Mouse (Mus musculus): ENCODE measurements around the gene Col6a5. TPM values are rescaled to one million over a fixed set of nuclear protein-coding genes. Genes with fewer than 3 reads are reported as not detected.

Gene Col6a5
- polyA plus RNA-seq, 1 experiment from 2014 or later = not detected

- no peaks in the 10 kb centered on the region for H3K27me3 ChIP-seq
- no peak overlapping the region for H3K4me2 ChIP-seq
- no peaks in the 10 kb centered on the region for H3K4me1 ChIP-seq (replicated peaks)
- H3K9me3 ChIP-seq (replicated peaks) = no peaks in the 10 kb centered on the region
- 75% methylated on average over 14 of the region's 14 CpGs for WGBS (ENCODE audit: insufficient replicate concordance)
- no peak for ATAC-seq (ENCODE audit: insufficient read depth)
- H3K4me3 ChIP-seq (replicated peaks) = no peak overlapping the region
- no peak overlapping the region for H3K9ac ChIP-seq
- H3K36me3 ChIP-seq (replicated peaks) = no peaks in the 10 kb centered on the region
- no peak overlapping the region for H3K27ac ChIP-seq (replicated peaks)
These were observed 11.0 kb upstream of the Col6a5 start for GRCm38 (mm10) chr9:105971351-105971894.

GRCm38 (mm10) chr9:105970901-105971300 lies 10.5 kb upstream of the Col6a5 start:
- H3K4me1 ChIP-seq (replicated peaks) = no peaks in the 10 kb centered on the region
- H3K27me3 ChIP-seq = no peaks in the 10 kb centered on the region
- H3K36me3 ChIP-seq (replicated peaks) = no peaks in the 10 kb centered on the region
- H3K9ac ChIP-seq = no peak overlapping the region
- 58% methylated on average over 5 of the region's 5 CpGs for WGBS (ENCODE audit: insufficient replicate concordance)
- H3K4me3 ChIP-seq (replicated peaks) = no peak overlapping the region
- no peak overlapping the region for H3K4me2 ChIP-seq
- no peaks in the 10 kb centered on the region for H3K9me3 ChIP-seq (replicated peaks)
- no peak overlapping the region for H3K27ac ChIP-seq (replicated peaks)
- no peak for ATAC-seq (ENCODE audit: insufficient read depth)

GRCm38 (mm10) chr9:105967976-105968375 lies 7.5 kb upstream of the Col6a5 start:
- no peak overlapping the region for H3K9ac ChIP-seq
- no peak overlapping the region for H3K27ac ChIP-seq (replicated peaks)
- H3K4me3 ChIP-seq (replicated peaks) = no peak overlapping the region
- 52% methylated on average over 5 of the region's 5 CpGs for WGBS (ENCODE audit: insufficient replicate concordance)
- H3K36me3 ChIP-seq (replicated peaks) = no peaks in the 10 kb centered on the region
- no peaks in the 10 kb centered on the region for H3K27me3 ChIP-seq
- H3K4me2 ChIP-seq = no peak overlapping the region
- no peaks in the 10 kb centered on the region for H3K4me1 ChIP-seq (replicated peaks)
- ATAC-seq (ENCODE audit: insufficient read depth) = no peak
- no peaks in the 10 kb centered on the region for H3K9me3 ChIP-seq (replicated peaks)

GRCm38 (mm10) chr9:105959116-105959515 lies 1.3 kb downstream of the Col6a5 start:
- WGBS (ENCODE audit: insufficient replicate concordance) = 39% methylated on average over 1 of the region's 1 CpGs
- Histone ChIP-seq H3K4me1 (replicated peaks) (0 out of 2 replicates have a peak, but pooled peaks cover 6% of the 10 kb centered on the region), H3K9ac (no peak overlapping the region), H3K27me3 (0 out of 2 replicates have a peak, but pooled peaks cover 5% of the 10 kb centered on the region), H3K36me3 (replicated peaks) (no peaks in the 10 kb centered on the region), H3K9me3 (replicated peaks) (no peaks in the 10 kb centered on the region), H3K4me3 (replicated peaks) (no peak overlapping the region), H3K27ac (replicated peaks) (no peak overlapping the region), H3K4me2 (no peak overlapping the region)
- ATAC-seq (ENCODE audit: insufficient read depth) = no peak

- Histone ChIP-seq H3K36me3 (replicated peaks) (no peaks in the 10 kb centered on the region), H3K4me3 (replicated peaks) (no peak overlapping the region), H3K9me3 (replicated peaks) (no peaks in the 10 kb centered on the region), H3K9ac (no peak overlapping the region), H3K4me1 (replicated peaks) (no peaks in the 10 kb centered on the region), H3K4me2 (no peak overlapping the region), H3K27me3 (no peaks in the 10 kb centered on the region), H3K27ac (replicated peaks) (no peak overlapping the region)
- ATAC-seq (ENCODE audit: insufficient read depth) = no peak
- WGBS (ENCODE audit: insufficient replicate concordance) = 61% methylated on average over 1 of the region's 1 CpGs
These were observed 10.7 kb downstream of the Col6a5 start for GRCm38 (mm10) chr9:105949755-105950154.

- ATAC-seq (ENCODE audit: insufficient read depth) = no peak
These were observed 12.9 kb downstream of the Col6a5 start for GRCm38 (mm10) chr9:105947577-105947976.

GRCm38 (mm10) chr9:105933816-105934215 lies 26.6 kb downstream of the Col6a5 start:
- Histone ChIP-seq H3K4me1 (replicated peaks) (no peaks in the 10 kb centered on the region), H3K4me2 (no peak overlapping the region), H3K4me3 (replicated peaks) (no peak overlapping the region), H3K9ac (no peak overlapping the region), H3K27ac (replicated peaks) (no peak overlapping the region), H3K36me3 (replicated peaks) (no peaks in the 10 kb centered on the region), H3K27me3 (no peaks in the 10 kb centered on the region), H3K9me3 (replicated peaks) (no peaks in the 10 kb centered on the region)
- WGBS (ENCODE audit: insufficient replicate concordance) = 64% methylated on average over 6 of the region's 6 CpGs
- ATAC-seq (ENCODE audit: insufficient read depth) = no peak

More at GRCm38 (mm10) chr9:105947577-105947976, 12.9 kb downstream of the Col6a5 start:
- H3K27me3 ChIP-seq = no peaks in the 10 kb centered on the region
- no peak overlapping the region for H3K9ac ChIP-seq
- no peaks in the 10 kb centered on the region for H3K9me3 ChIP-seq (replicated peaks)
- H3K27ac ChIP-seq (replicated peaks) = no peak overlapping the region
- WGBS (ENCODE audit: insufficient replicate concordance) = 50% methylated on average over 3 of the region's 3 CpGs
- H3K4me2 ChIP-seq = no peak overlapping the region
- H3K4me3 ChIP-seq (replicated peaks) = no peak overlapping the region
- H3K4me1 ChIP-seq (replicated peaks) = no peaks in the 10 kb centered on the region
- no peaks in the 10 kb centered on the region for H3K36me3 ChIP-seq (replicated peaks)

GRCm38 (mm10) chr9:105929287-105929686 lies 31.2 kb downstream of the Col6a5 start:
- no peak overlapping the region for H3K27ac ChIP-seq (replicated peaks)
- ATAC-seq (ENCODE audit: insufficient read depth) = no peak

GRCm38 (mm10) chr9:105928406-105929071 lies 31.9 kb downstream of the Col6a5 start:
- WGBS (ENCODE audit: insufficient replicate concordance) = 51% methylated on average over 6 of the region's 6 CpGs

More at GRCm38 (mm10) chr9:105929287-105929686, 31.2 kb downstream of the Col6a5 start:
- H3K9ac ChIP-seq = no peak overlapping the region
- 55% methylated on average over 4 of the region's 4 CpGs for WGBS (ENCODE audit: insufficient replicate concordance)
- no peaks in the 10 kb centered on the region for H3K27me3 ChIP-seq
- no peaks in the 10 kb centered on the region for H3K4me1 ChIP-seq (replicated peaks)
- H3K4me2 ChIP-seq = no peak overlapping the region
- no peaks in the 10 kb centered on the region for H3K36me3 ChIP-seq (replicated peaks)
- no peak overlapping the region for H3K4me3 ChIP-seq (replicated peaks)
- H3K9me3 ChIP-seq (replicated peaks) = no peaks in the 10 kb centered on the region

GRCm38 (mm10) chr9:105923659-105924058 lies 36.8 kb downstream of the Col6a5 start:
- no peak overlapping the region for H3K4me2 ChIP-seq
- no peaks in the 10 kb centered on the region for H3K9me3 ChIP-seq (replicated peaks)
- no peak overlapping the region for H3K4me3 ChIP-seq (replicated peaks)
- no peak for ATAC-seq (ENCODE audit: insufficient read depth)
- no peak overlapping the region for H3K27ac ChIP-seq (replicated peaks)
- no peaks in the 10 kb centered on the region for H3K27me3 ChIP-seq
- 56% methylated on average over 2 of the region's 2 CpGs for WGBS (ENCODE audit: insufficient replicate concordance)
- no peaks in the 10 kb centered on the region for H3K4me1 ChIP-seq (replicated peaks)
- H3K9ac ChIP-seq = no peak overlapping the region
- H3K36me3 ChIP-seq (replicated peaks) = no peaks in the 10 kb centered on the region

More at GRCm38 (mm10) chr9:105928406-105929071, 31.9 kb downstream of the Col6a5 start:
- H3K4me2 ChIP-seq = no peak overlapping the region
- H3K9me3 ChIP-seq (replicated peaks) = no peaks in the 10 kb centered on the region
- no peaks in the 10 kb centered on the region for H3K27me3 ChIP-seq
- H3K36me3 ChIP-seq (replicated peaks) = no peaks in the 10 kb centered on the region
- no peak overlapping the region for H3K4me3 ChIP-seq (replicated peaks)
- H3K4me1 ChIP-seq (replicated peaks) = no peaks in the 10 kb centered on the region
- no peak overlapping the region for H3K9ac ChIP-seq
- ATAC-seq (ENCODE audit: insufficient read depth) = no peak
- H3K27ac ChIP-seq (replicated peaks) = no peak overlapping the region

- Histone ChIP-seq H3K27ac (replicated peaks) (no peak overlapping the region), H3K27me3 (no peaks in the 10 kb centered on the region), H3K9me3 (replicated peaks) (0 out of 2 replicates have a peak, but pooled peaks cover 3% of the 10 kb centered on the region), H3K4me2 (no peak overlapping the region), H3K9ac (no peak overlapping the region), H3K4me3 (replicated peaks) (no peak overlapping the region), H3K4me1 (replicated peaks) (no peaks in the 10 kb centered on the region), H3K36me3 (replicated peaks) (no peaks in the 10 kb centered on the region)
- WGBS (ENCODE audit: insufficient replicate concordance) = 19% methylated on average over 4 of the region's 4 CpGs
- no peak for ATAC-seq (ENCODE audit: insufficient read depth)
These were observed 45.3 kb downstream of the Col6a5 start for GRCm38 (mm10) chr9:105915186-105915585.
